Mouse (Mus musculus): ENCODE data around the gene Alpk3. TPM values are rescaled to one million over a fixed set of nuclear protein-coding genes. Genes with fewer than 3 reads are reported as not detected.
A peak's percentile ranks its signal among the peaks of the same experiment; 100 is the strongest.

Gene Alpk3
- polyA plus RNA-seq, 1 experiment from 2014 or later = 8.4 TPM

- Histone ChIP-seq H3K27me3 (replicated peaks; ENCODE audit: control insufficient read depth, insufficient read depth, low read length) (no peaks in the 10 kb centered on the region), H3K9me3 (ENCODE audit: control insufficient read depth, low read length) (no peaks in the 10 kb centered on the region), H3K4me3 (ENCODE audit: low read length) (no peak within 1 kb of the TSS), H3K27ac (ENCODE audit: low read length) (peak within 1 kb of the TSS; percentile 65; the same call in 1 of the 2 replicates), H3K4me1 (ENCODE audit: control insufficient read depth, insufficient read depth, low read length) (peaks cover 10% of the 10 kb centered on the region; the same call in 1 of the 2 replicates), H3K36me3 (ENCODE audit: control insufficient read depth, insufficient read depth, low read length) (no peaks in the 10 kb centered on the region), H3K4me2 (ENCODE audit: low read depth, low read length) (0 out of 2 replicates have a peak within 1 kb of the TSS, but pooled peaks have one; percentile 31), H3K9ac (ENCODE audit: low read depth, low read length) (peak within 1 kb of the TSS; percentile 60)
- ATAC-seq = peak; percentile 62
- 53% methylated on average over 6 of the region's 6 CpGs for WGBS
These were observed 57.2 kb downstream of the Alpk3 start, which contains the start of gene Slc28a1 for GRCm38 (mm10) chr7:81114555-81114954. Gene Slc28a1, plus strand, starts transcription at chr7:81114799.

GRCm38 (mm10) chr7:81121099-81121498 lies 63.7 kb downstream of the Alpk3 start:
- Histone ChIP-seq H3K4me1 (ENCODE audit: control insufficient read depth, insufficient read depth, low read length) (peaks cover 9% of the 10 kb centered on the region; the same call in 1 of the 2 replicates), H3K4me2 (ENCODE audit: low read depth, low read length) (no peak overlapping the region), H3K9ac (ENCODE audit: low read depth, low read length) (no peak overlapping the region), H3K9me3 (ENCODE audit: control insufficient read depth, low read length) (no peaks in the 10 kb centered on the region), H3K27me3 (replicated peaks; ENCODE audit: control insufficient read depth, insufficient read depth, low read length) (no peaks in the 10 kb centered on the region), H3K36me3 (ENCODE audit: control insufficient read depth, insufficient read depth, low read length) (no peaks in the 10 kb centered on the region), H3K27ac (ENCODE audit: low read length) (no peak overlapping the region), H3K4me3 (ENCODE audit: low read length) (no peak overlapping the region)
- ATAC-seq = peak; percentile 44
- 60% methylated on average over 3 of the region's 3 CpGs for WGBS

GRCm38 (mm10) chr7:81122808-81123207 lies 65.4 kb downstream of the Alpk3 start:
- WGBS = 68% methylated on average over 2 of the region's 2 CpGs
- Histone ChIP-seq H3K9me3 (ENCODE audit: control insufficient read depth, low read length) (no peaks in the 10 kb centered on the region), H3K27me3 (replicated peaks; ENCODE audit: control insufficient read depth, insufficient read depth, low read length) (no peaks in the 10 kb centered on the region), H3K4me1 (ENCODE audit: control insufficient read depth, insufficient read depth, low read length) (peaks cover 9% of the 10 kb centered on the region; the same call in 1 of the 2 replicates), H3K4me2 (ENCODE audit: low read depth, low read length) (no peak overlapping the region), H3K9ac (ENCODE audit: low read depth, low read length) (no peak overlapping the region), H3K36me3 (ENCODE audit: control insufficient read depth, insufficient read depth, low read length) (no peaks in the 10 kb centered on the region), H3K4me3 (ENCODE audit: low read length) (no peak overlapping the region), H3K27ac (ENCODE audit: low read length) (no peak overlapping the region)
- no peak for ATAC-seq

GRCm38 (mm10) chr7:81123553-81123952 lies 66.2 kb downstream of the Alpk3 start:
- H3K27ac ChIP-seq (ENCODE audit: low read length) = no peak overlapping the region
- no peaks in the 10 kb centered on the region for H3K36me3 ChIP-seq (ENCODE audit: control insufficient read depth, insufficient read depth, low read length)
- ATAC-seq = 0 out of 2 replicates have a peak, but pooled peaks have one; percentile 6
- H3K4me2 ChIP-seq (ENCODE audit: low read depth, low read length) = no peak overlapping the region
- H3K4me3 ChIP-seq (ENCODE audit: low read length) = no peak overlapping the region
- peaks cover 4% of the 10 kb centered on the region; the same call in 1 of the 2 replicates for H3K4me1 ChIP-seq (ENCODE audit: control insufficient read depth, insufficient read depth, low read length)
- no peak overlapping the region for H3K9ac ChIP-seq (ENCODE audit: low read depth, low read length)
- H3K9me3 ChIP-seq (ENCODE audit: control insufficient read depth, low read length) = no peaks in the 10 kb centered on the region
- WGBS = 68% methylated on average over 5 of the region's 5 CpGs
- H3K27me3 ChIP-seq (replicated peaks; ENCODE audit: control insufficient read depth, insufficient read depth, low read length) = no peaks in the 10 kb centered on the region

- no peak for ATAC-seq
- WGBS = 73% methylated on average over 8 of the region's 8 CpGs
These were observed 67.4 kb downstream of the Alpk3 start for GRCm38 (mm10) chr7:81124773-81125172.

GRCm38 (mm10) chr7:81125215-81126175 lies 68.1 kb downstream of the Alpk3 start:
- Histone ChIP-seq H3K4me1 (ENCODE audit: control insufficient read depth, insufficient read depth, low read length) (peaks cover 6% of the 10 kb centered on the region; the same call in 1 of the 2 replicates), H3K9ac (ENCODE audit: low read depth, low read length) (no peak overlapping the region), H3K27ac (ENCODE audit: low read length) (no peak overlapping the region), H3K4me2 (ENCODE audit: low read depth, low read length) (no peak overlapping the region), H3K36me3 (ENCODE audit: control insufficient read depth, insufficient read depth, low read length) (no peaks in the 10 kb centered on the region), H3K9me3 (ENCODE audit: control insufficient read depth, low read length) (no peaks in the 10 kb centered on the region), H3K4me3 (ENCODE audit: low read length) (no peak overlapping the region), H3K27me3 (replicated peaks; ENCODE audit: control insufficient read depth, insufficient read depth, low read length) (no peaks in the 10 kb centered on the region)
- peak; percentile 45 for ATAC-seq
- 52% methylated on average over 10 of the region's 10 CpGs for WGBS

More at GRCm38 (mm10) chr7:81124773-81125172, 67.4 kb downstream of the Alpk3 start:
- H3K9ac ChIP-seq (ENCODE audit: low read depth, low read length) = no peak overlapping the region
- H3K4me1 ChIP-seq (ENCODE audit: control insufficient read depth, insufficient read depth, low read length) = peaks cover 5% of the 10 kb centered on the region; the same call in 1 of the 2 replicates
- H3K36me3 ChIP-seq (ENCODE audit: control insufficient read depth, insufficient read depth, low read length) = no peaks in the 10 kb centered on the region
- no peaks in the 10 kb centered on the region for H3K9me3 ChIP-seq (ENCODE audit: control insufficient read depth, low read length)
- H3K4me2 ChIP-seq (ENCODE audit: low read depth, low read length) = no peak overlapping the region
- no peak overlapping the region for H3K27ac ChIP-seq (ENCODE audit: low read length)
- H3K27me3 ChIP-seq (replicated peaks; ENCODE audit: control insufficient read depth, insufficient read depth, low read length) = no peaks in the 10 kb centered on the region
- no peak overlapping the region for H3K4me3 ChIP-seq (ENCODE audit: low read length)

- Histone ChIP-seq H3K36me3 (ENCODE audit: control insufficient read depth, insufficient read depth, low read length) (no peaks in the 10 kb centered on the region), H3K4me2 (ENCODE audit: low read depth, low read length) (no peak overlapping the region), H3K9ac (ENCODE audit: low read depth, low read length) (no peak overlapping the region), H3K9me3 (ENCODE audit: control insufficient read depth, low read length) (no peaks in the 10 kb centered on the region), H3K27me3 (replicated peaks; ENCODE audit: control insufficient read depth, insufficient read depth, low read length) (no peaks in the 10 kb centered on the region), H3K4me3 (ENCODE audit: low read length) (no peak overlapping the region), H3K4me1 (ENCODE audit: control insufficient read depth, insufficient read depth, low read length) (peaks cover 22% of the 10 kb centered on the region), H3K27ac (ENCODE audit: low read length) (no peak overlapping the region)
- no peak for ATAC-seq
- WGBS = 71% methylated on average over 7 of the region's 7 CpGs
These were observed 74.5 kb downstream of the Alpk3 start for GRCm38 (mm10) chr7:81131864-81132263.

- H3K4me1 ChIP-seq (ENCODE audit: control insufficient read depth, insufficient read depth, low read length) = peaks cover 22% of the 10 kb centered on the region
- H3K4me3 ChIP-seq (ENCODE audit: low read length) = no peak overlapping the region
- no peak overlapping the region for H3K9ac ChIP-seq (ENCODE audit: low read depth, low read length)
- peak; percentile 14; the same call in 1 of the 2 replicates for ATAC-seq
- 30% methylated on average over 2 of the region's 2 CpGs for WGBS
- no peaks in the 10 kb centered on the region for H3K27me3 ChIP-seq (replicated peaks; ENCODE audit: control insufficient read depth, insufficient read depth, low read length)
- peak overlapping the region; percentile 33; the same call in 1 of the 2 replicates for H3K27ac ChIP-seq (ENCODE audit: low read length)
- no peak overlapping the region for H3K4me2 ChIP-seq (ENCODE audit: low read depth, low read length)
- H3K36me3 ChIP-seq (ENCODE audit: control insufficient read depth, insufficient read depth, low read length) = no peaks in the 10 kb centered on the region
- H3K9me3 ChIP-seq (ENCODE audit: control insufficient read depth, low read length) = no peaks in the 10 kb centered on the region
These were observed 75.5 kb downstream of the Alpk3 start for GRCm38 (mm10) chr7:81132851-81133279.

GRCm38 (mm10) chr7:81133416-81133815 lies 76.0 kb downstream of the Alpk3 start:
- Histone ChIP-seq H3K4me2 (ENCODE audit: low read depth, low read length) (no peak overlapping the region), H3K27ac (ENCODE audit: low read length) (peak overlapping the region; percentile 33; the same call in 1 of the 2 replicates), H3K36me3 (ENCODE audit: control insufficient read depth, insufficient read depth, low read length) (no peaks in the 10 kb centered on the region), H3K4me1 (ENCODE audit: control insufficient read depth, insufficient read depth, low read length) (peaks cover 22% of the 10 kb centered on the region), H3K9me3 (ENCODE audit: control insufficient read depth, low read length) (no peaks in the 10 kb centered on the region), H3K27me3 (replicated peaks; ENCODE audit: control insufficient read depth, insufficient read depth, low read length) (no peaks in the 10 kb centered on the region), H3K9ac (ENCODE audit: low read depth, low read length) (no peak overlapping the region), H3K4me3 (ENCODE audit: low read length) (no peak overlapping the region)
- WGBS = 75% methylated on average over 6 of the region's 6 CpGs
- no peak for ATAC-seq

Data from intestine, embryonic 16.5 days (tissue).